9 mouse cellular contexts compared by ENCODE assay signal in genomic region chr2:120068555-120069465, GRCm38 (mm10). TPM values are rescaled to one million over a fixed set of nuclear protein-coding genes. Genes with fewer than 3 reads are reported as not detected.
DNase-seq lines count a peak whose midpoint lies in the region; ATAC-seq and TF ChIP-seq lines count a peak whose summit lies in the region.
"Had no signal": no experiment of that assay in that cellular context is flagged by ENCODE, and none has a peak within 500 bp of the region (broad histone marks: within the 10 kb centered on the region; RNA-seq: fewer than 3 reads in every experiment).

No protein-coding gene starts in this region.

- ATAC-seq in forebrain, embryonic 11.5 days (replicated peaks; ENCODE audit: low FRiP score): 0 out of 2 replicates have a peak, but pooled peaks have one; percentile 27
- 0 out of 2 replicates have a peak, but pooled peaks have one; percentile 47 for ATAC-seq in megakaryocyte, adult 5-6 weeks (ENCODE audit: poor library complexity, severe bottlenecking)
- peak; percentile 31; the same call in 1 of the 2 replicates for ATAC-seq in stomach, embryonic 16.5 days (ENCODE audit: insufficient read depth, low FRiP score)

- DNase-seq in layer of hippocampus, adult 2 months (ENCODE audit: low spot score in 2 of 2): no peak
- no peak for DNase-seq in layer of hippocampus, postnatal 36 days
- DNase-seq in forebrain, embryonic 11.5 days (ENCODE audit: low spot score): peak; percentile 68
- peak; percentile 19 to 37 for DNase-seq in kidney, adult 8-10 months
- DNase-seq in heart, postnatal 25 days (ENCODE audit: low spot score): no peak

- 0 out of 2 replicates have a peak, but pooled peaks cover 2% of the 10 kb centered on the region for H3K4me1 ChIP-seq in bone marrow macrophage, adult 2 months (ENCODE audit: control insufficient read depth, insufficient read depth, low read length)
- H3K4me1 ChIP-seq in forebrain, embryonic 11.5 days (replicated peaks; ENCODE audit: control insufficient read depth, insufficient read depth, low read length): no peaks in the 10 kb centered on the region
- H3K4me1 ChIP-seq in stomach, embryonic 16.5 days (ENCODE audit: control insufficient read depth, insufficient read depth, low read length): no peaks in the 10 kb centered on the region

- no peak for TF ChIP-seq POLR2A in bone marrow macrophage, adult 2 months (IDR thresholded peaks at IDR 0.05; ENCODE audit: borderline replicate concordance, low read depth, low read length)

- peak overlapping the region; percentile 78 for H3K27ac ChIP-seq in layer of hippocampus, adult 2 months
- H3K27ac ChIP-seq in bone marrow macrophage, adult 2 months (ENCODE audit: insufficient read depth, low read depth, low read length): no peak overlapping the region
- no peak overlapping the region for H3K27ac ChIP-seq in forebrain, embryonic 11.5 days (ENCODE audit: low read depth, low read length)
- no peak overlapping the region for H3K27ac ChIP-seq in stomach, embryonic 16.5 days (ENCODE audit: low read length)

- H3K9me3 ChIP-seq in forebrain, embryonic 11.5 days (ENCODE audit: control insufficient read depth, low read length): no peaks in the 10 kb centered on the region
- no peaks in the 10 kb centered on the region for H3K9me3 ChIP-seq in stomach, embryonic 16.5 days (replicated peaks; ENCODE audit: control insufficient read depth, low read length)
- H3K9me3 ChIP-seq: megakaryocyte, embryonic 14.5 days had no signal

- H3K4me3 ChIP-seq in layer of hippocampus, adult 2 months: no peak overlapping the region
- H3K4me3 ChIP-seq in bone marrow macrophage, adult 2 months (ENCODE audit: insufficient read depth, low read length): no peak overlapping the region
- H3K4me3 ChIP-seq in forebrain, embryonic 11.5 days (ENCODE audit: low read depth, low read length): no peak overlapping the region
- H3K4me3 ChIP-seq in stomach, embryonic 16.5 days (replicated peaks; ENCODE audit: low read length): no peak overlapping the region

- H3K4me2 ChIP-seq in forebrain, embryonic 11.5 days (ENCODE audit: low read depth, low read length, severe bottlenecking): no peak overlapping the region
- H3K4me2 ChIP-seq in stomach, embryonic 16.5 days (ENCODE audit: low read depth, low read length): no peak overlapping the region

- H3K27me3 ChIP-seq in forebrain, embryonic 11.5 days (ENCODE audit: control insufficient read depth, insufficient read depth, low read length): no peaks in the 10 kb centered on the region
- no peaks in the 10 kb centered on the region for H3K27me3 ChIP-seq in stomach, embryonic 16.5 days (ENCODE audit: control insufficient read depth, insufficient read depth, low read length)

- no peaks in the 10 kb centered on the region for H3K36me3 ChIP-seq in forebrain, embryonic 11.5 days (ENCODE audit: control insufficient read depth, insufficient read depth, low read length)
- no peaks in the 10 kb centered on the region for H3K36me3 ChIP-seq in stomach, embryonic 16.5 days (ENCODE audit: control insufficient read depth, insufficient read depth, low read length)

- no peak overlapping the region for H3K9ac ChIP-seq in forebrain, embryonic 11.5 days (ENCODE audit: low read length)
- H3K9ac ChIP-seq in stomach, embryonic 16.5 days (ENCODE audit: low read length): 0 out of 2 replicates have a peak overlapping the region, but pooled peaks have one; percentile 25

- 37% methylated on average over 16 of the region's 16 CpGs for WGBS in forebrain, embryonic 11.5 days
- WGBS in stomach, embryonic 16.5 days: 40% methylated on average over 16 of the region's 16 CpGs

- TF ChIP-seq CTCF in layer of hippocampus, adult 2 months (conservative IDR thresholded peaks at IDR 0.05): peak; percentile 79
- peak; percentile 28 for TF ChIP-seq CTCF in bone marrow macrophage, adult 2 months (IDR thresholded peaks at IDR 0.05; ENCODE audit: low read depth, low read length)

- intact Hi-C loops in heart, postnatal 25 days (cut with DNase I): loop anchor here (2.0 kb wide), 1 partner anchor 18 kb away; no protein-coding TSS in a partner anchor

RNA-seq across cellular contexts. Expression of gene Pla2g4b, which starts 35.6 kb away (rescaled TPM):
- total RNA-seq in layer of hippocampus, adult 2 months (2021): 1 to 10 TPM; 3.8 to 6.4 TPM
- 1 to 10 TPM; 5.7 to 6.8 TPM for total RNA-seq in layer of hippocampus, postnatal 36 days (2021)
- polyA plus RNA-seq in bone marrow macrophage, adult 2 months (2012; ENCODE audit: insufficient read depth, insufficient read length, missing spikeins): 1.3 and 1.4 TPM in 2 replicates
- polyA plus RNA-seq in forebrain, embryonic 11.5 days (2014; fragmentation: Nextera tagmentation; extraction: Ambion mirVana): 1.5 and 1.8 TPM in 2 replicates
- total RNA-seq in megakaryocyte, adult 5-6 weeks (2015): 0.43 and 1.3 TPM in 2 replicates
- total RNA-seq in megakaryocyte, adult 5-6 weeks (2017): 0.12 and 0.66 TPM in 2 replicates
- polyA plus RNA-seq in stomach, embryonic 16.5 days (2015; fragmentation: Nextera tagmentation; extraction: Ambion mirVana): 1.8 and 2.7 TPM in 2 replicates
- 1 to 10 TPM; 1.7 to 2.8 TPM for total RNA-seq in heart, postnatal 25 days (2021)

RNA-seq across cellular contexts. Expression of gene Gm28042, which starts 41.5 kb away (rescaled TPM):
- 1 to 10 TPM; 1.1 to 2.4 TPM for total RNA-seq in layer of hippocampus, adult 2 months (2021)
- total RNA-seq in layer of hippocampus, postnatal 36 days (2021): 1 to 10 TPM; 2.0 to 2.8 TPM
- polyA plus RNA-seq in bone marrow macrophage, adult 2 months (2012; ENCODE audit: insufficient read depth, insufficient read length, missing spikeins): 0.25 TPM in 1 of 2 replicates, not detected in the other
- 4.8 and 6.6 TPM in 2 replicates for polyA plus RNA-seq in forebrain, embryonic 11.5 days (2014; fragmentation: Nextera tagmentation; extraction: Ambion mirVana)
- total RNA-seq in megakaryocyte, adult 5-6 weeks (2015): 0.80 and 1.7 TPM in 2 replicates
- total RNA-seq in megakaryocyte, adult 5-6 weeks (2017): 0.15 and 0.37 TPM in 2 replicates
- polyA plus RNA-seq in stomach, embryonic 16.5 days (2015; fragmentation: Nextera tagmentation; extraction: Ambion mirVana): 2.4 and 5.1 TPM in 2 replicates
- under 1 TPM; 0.81 TPM for total RNA-seq in heart, postnatal 25 days (2021)

RNA-seq across cellular contexts. Expression of gene Jmjd7, which starts 41.5 kb away (rescaled TPM):
- 1 to 10 TPM; 5.5 to 6.6 TPM for total RNA-seq in layer of hippocampus, adult 2 months (2021)
- total RNA-seq in layer of hippocampus, postnatal 36 days (2021): 1 to 10 TPM; 4.6 to 6.1 TPM
- 2.4 and 2.8 TPM in 2 replicates for polyA plus RNA-seq in bone marrow macrophage, adult 2 months (2012; ENCODE audit: insufficient read depth, insufficient read length, missing spikeins)
- 18.6 and 21.6 TPM in 2 replicates for polyA plus RNA-seq in forebrain, embryonic 11.5 days (2014; fragmentation: Nextera tagmentation; extraction: Ambion mirVana)
- total RNA-seq in megakaryocyte, adult 5-6 weeks (2015): 4.5 and 8.0 TPM in 2 replicates
- total RNA-seq in megakaryocyte, adult 5-6 weeks (2017): 2.3 and 5.4 TPM in 2 replicates
- 13.4 and 15.4 TPM in 2 replicates for polyA plus RNA-seq in stomach, embryonic 16.5 days (2015; fragmentation: Nextera tagmentation; extraction: Ambion mirVana)
- total RNA-seq in heart, postnatal 25 days (2021): 1 to 10 TPM; 7.1 to 9.1 TPM

Comparison
In these comparisons a context has a peak if more than half of its experiments do, and no peak if none do; other contexts are left out.
1. DNase-seq: peak in forebrain, embryonic 11.5 days (single experiment) and kidney, adult 8-10 months (2 of 2); none in layer of hippocampus, adult 2 months (0 of 2), layer of hippocampus, postnatal 36 days (0 of 2) and heart, postnatal 25 days (single experiment).
2. Peak in every context shown above with its lines, with median percentiles within 50 percentile points of each other: ATAC-seq.